Mouse (Mus musculus) embryo, embryonic 10.5 days (tissue): Measurements from ENCODE around the gene Hivep3.

Source experiments
- DNase-seq: peaks from one replicate; pipeline ENCODE4 v3.0.0-alpha.2; 2015; ENCODE audit warnings: low spot score

Gene Hivep3

GRCm38 (mm10) chr4:119816620-119817356 is 83.2 kb downstream of the Hivep3 start:
- no peak for DNase-seq

- DNase-seq = no peak
Observed at GRCm38 (mm10) chr4:119825956-119826355, 92.4 kb downstream of the Hivep3 start.

- DNase-seq = no peak
Observed at GRCm38 (mm10) chr4:119828386-119828785, 94.8 kb downstream of the Hivep3 start.

GRCm38 (mm10) chr4:119828996-119829395 is 95.4 kb downstream of the Hivep3 start:
- no peak for DNase-seq

GRCm38 (mm10) chr4:119833333-119833732 is 99.7 kb downstream of the Hivep3 start:
- no peak for DNase-seq

- DNase-seq = no peak
Observed at GRCm38 (mm10) chr4:119833884-119834283, 100.3 kb downstream of the Hivep3 start.

- no peak for DNase-seq
Observed at GRCm38 (mm10) chr4:119836181-119836580, 102.6 kb downstream of the Hivep3 start.

- DNase-seq = no peak
Observed at GRCm38 (mm10) chr4:119837505-119838065, 104.0 kb downstream of the Hivep3 start.

GRCm38 (mm10) chr4:119838308-119838707 is 104.7 kb downstream of the Hivep3 start:
- no peak for DNase-seq

- no peak for DNase-seq
Observed at GRCm38 (mm10) chr4:119843294-119843693, 109.7 kb downstream of the Hivep3 start.

GRCm38 (mm10) chr4:119844267-119844666 is 110.7 kb downstream of the Hivep3 start:
- DNase-seq = no peak

GRCm38 (mm10) chr4:119845596-119846161 is 112.1 kb downstream of the Hivep3 start:
- DNase-seq = no peak

GRCm38 (mm10) chr4:119852483-119852882 is 118.9 kb downstream of the Hivep3 start:
- no peak for DNase-seq

- DNase-seq = no peak
Observed at GRCm38 (mm10) chr4:119854307-119855144, 120.9 kb downstream of the Hivep3 start.

- no peak for DNase-seq
Observed at GRCm38 (mm10) chr4:119859454-119859853, 125.9 kb downstream of the Hivep3 start.

GRCm38 (mm10) chr4:119861001-119861400 is 127.4 kb downstream of the Hivep3 start:
- DNase-seq = no peak

GRCm38 (mm10) chr4:119865827-119866455 is 132.4 kb downstream of the Hivep3 start:
- no peak for DNase-seq

- DNase-seq = no peak
Observed at GRCm38 (mm10) chr4:119867132-119867531, 133.5 kb downstream of the Hivep3 start.

- no peak for DNase-seq
Observed at GRCm38 (mm10) chr4:119870411-119870810, 136.8 kb downstream of the Hivep3 start.

GRCm38 (mm10) chr4:119871441-119871840 is 137.9 kb downstream of the Hivep3 start:
- no peak for DNase-seq

- DNase-seq = no peak
Observed at GRCm38 (mm10) chr4:119871861-119872582, 138.4 kb downstream of the Hivep3 start.
